Mouse (Mus musculus): Measurements from ENCODE around the gene Tmem131.

GRCm38 (mm10) chr1:36861775-36862174, 81.7 kb downstream of the Tmem131 start:
- TF ChIP-seq CTCF (IDR thresholded peaks at IDR 0.05; ENCODE audit: insufficient read depth, low read length): no peak
- TF ChIP-seq POLR2A (IDR thresholded peaks at IDR 0.05; ENCODE audit: borderline replicate concordance, extremely low read depth, low read depth, low read length): no peak
